Comparison of ENCODE assay signal across 25 mouse cellular contexts in the genomic region with DNA sequence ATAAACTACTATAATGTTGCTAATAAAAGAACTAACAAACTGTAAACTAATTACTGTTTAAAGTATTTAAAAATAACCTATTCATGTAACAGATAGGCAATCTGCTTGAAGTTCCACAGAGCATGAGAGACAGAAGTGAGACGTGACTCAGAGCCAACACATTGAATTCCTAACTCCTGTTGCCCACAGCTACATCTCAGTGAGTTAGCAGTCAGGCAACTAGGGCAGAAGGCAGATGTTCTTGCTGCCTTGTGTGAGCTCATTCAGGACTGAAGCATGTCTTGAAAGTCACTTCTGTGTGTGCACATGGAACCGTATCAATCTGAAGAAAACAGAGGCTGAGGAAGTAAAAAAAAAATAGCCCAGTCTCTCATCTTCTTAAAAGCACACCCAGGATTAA. TPM values are rescaled to one million over a fixed set of nuclear protein-coding genes. Genes with fewer than 3 reads are reported as not detected.
A peak's percentile ranks its signal among the peaks of the same experiment; 100 is the strongest.
DNase-seq lines count a peak whose midpoint lies in the region; ATAC-seq and TF ChIP-seq lines count a peak whose summit lies in the region.
"Had no signal": no experiment of that assay in that cellular context is flagged by ENCODE, and none has a peak within 500 bp of the region (broad histone marks: within the 10 kb centered on the region; RNA-seq: fewer than 3 reads in every experiment).

No protein-coding gene starts in this region.

- WGBS in kidney, embryonic 15.5 days, result 65% methylated on average over 2 of the region's 2 CpGs

- DNase-seq in frontal cortex, postnatal 25 days (ENCODE audit: low spot score in 2 of 2), result no peak
- DNase-seq in left cerebral cortex, adult 11 months (ENCODE audit: low spot score), result peak; percentile 24
- no peak for DNase-seq in left cerebral cortex, adult 2 months (ENCODE audit: extremely low spot score in 1 of 2, low spot score in 2 of 2)
- peak; percentile 61 for DNase-seq in Muller cell, postnatal 12 days (ENCODE audit: inconsistent ontology term)
- peak; percentile 37 to 72 for DNase-seq in left cerebral cortex, postnatal 25 days (ENCODE audit: low spot score in 2 of 2)
- DNase-seq: cerebellum, adult 8-10 months; gastrocnemius, postnatal 14 days; heart, postnatal 10 days; kidney, adult 18-20 months; liver, postnatal 0 days; lung, postnatal 10 days; midbrain, embryonic 14.5 days; thymus, postnatal 14 days had no signal

- no peak overlapping the region for H3K9ac ChIP-seq in kidney, embryonic 15.5 days
- H3K9ac ChIP-seq: hindbrain, embryonic 12.5 days; liver, postnatal 0 days; neural tube, embryonic 13.5 days had no signal

- peak; percentile 97 for ATAC-seq in frontal cortex, adult (ENCODE audit: low TSS enrichment)
- no peak for ATAC-seq in kidney, embryonic 15.5 days (replicated peaks; ENCODE audit: low FRiP score)
- ATAC-seq: forebrain, embryonic 16.5 days; liver, postnatal 0 days had no signal

- no peaks in the 10 kb centered on the region for H3K9me3 ChIP-seq in kidney, embryonic 15.5 days (replicated peaks)
- H3K9me3 ChIP-seq: hindbrain, embryonic 12.5 days; limb, embryonic 10.5 days; neural tube, embryonic 13.5 days had no signal

- H3K36me3 ChIP-seq in kidney, embryonic 15.5 days, result no peaks in the 10 kb centered on the region
- H3K36me3 ChIP-seq: G1E; hindbrain, embryonic 12.5 days; limb, embryonic 10.5 days; neural tube, embryonic 13.5 days had no signal

- intact Hi-C loops in left cerebral cortex, adult 2 months (cut with DNase I), result no loop called here
- intact Hi-C loops in left cerebral cortex, postnatal 25 days (cut with DNase I), result no loop called here

- no peak for TF ChIP-seq CTCF in left cerebral cortex, adult 2 months (IDR thresholded peaks at IDR 0.05)

- H3K27ac ChIP-seq in left cerebral cortex, adult 2 months, result no peak overlapping the region
- H3K27ac ChIP-seq in kidney, embryonic 15.5 days, result no peak overlapping the region
- H3K27ac ChIP-seq: hindbrain, embryonic 12.5 days; limb, embryonic 10.5 days; neural tube, embryonic 13.5 days had no signal

- no peak overlapping the region for H3K4me3 ChIP-seq in left cerebral cortex, adult 2 months
- no peak overlapping the region for H3K4me3 ChIP-seq in kidney, embryonic 15.5 days (replicated peaks)
- H3K4me3 ChIP-seq: hindbrain, embryonic 12.5 days; limb, embryonic 10.5 days; neural tube, embryonic 13.5 days had no signal

- no peak overlapping the region for H3K4me2 ChIP-seq in kidney, embryonic 15.5 days
- H3K4me2 ChIP-seq: heart, embryonic 11.5 days; hindbrain, embryonic 12.5 days; neural tube, embryonic 13.5 days had no signal

- no peaks in the 10 kb centered on the region for H3K27me3 ChIP-seq in kidney, embryonic 15.5 days
- H3K27me3 ChIP-seq: hindbrain, embryonic 12.5 days; neural tube, embryonic 13.5 days had no signal

- no peaks in the 10 kb centered on the region for H3K4me1 ChIP-seq in kidney, embryonic 15.5 days
- H3K4me1 ChIP-seq: neural tube, embryonic 13.5 days had no signal

RNA-seq across cellular contexts. Expression of a gene that starts 7.7 kb away (rescaled TPM):
- total RNA-seq in left cerebral cortex, adult 2 months (2021), result under 1 TPM in 1 of 2 experiments, not detected in 1; 0.27 TPM
- total RNA-seq in left cerebral cortex, postnatal 25 days (2021), result under 1 TPM; 0.43 to 0.53 TPM
- polyA plus RNA-seq in kidney, embryonic 15.5 days (2015; fragmentation: Nextera tagmentation; extraction: Ambion mirVana), result not detected in 2 replicates
- total RNA-seq: adrenal gland, postnatal 4 days; gastrocnemius, postnatal 14 days; heart, postnatal 10 days; layer of hippocampus, adult 8-10 months; megakaryocyte progenitor cell, adult 5-6 weeks had no signal
- polyA plus RNA-seq: forebrain, embryonic 16.5 days; G1E; heart, embryonic 11.5 days; hindbrain, embryonic 12.5 days; limb, embryonic 10.5 days; liver, postnatal 0 days; midbrain, embryonic 14.5 days; neural tube, embryonic 13.5 days had no signal

RNA-seq across cellular contexts. Expression of a gene that starts 39.6 kb away (rescaled TPM):
- not detected for total RNA-seq in left cerebral cortex, adult 2 months (2021)
- total RNA-seq in left cerebral cortex, postnatal 25 days (2021), result not detected
- polyA plus RNA-seq in kidney, embryonic 15.5 days (2015; fragmentation: Nextera tagmentation; extraction: Ambion mirVana), result not detected in 2 replicates
- total RNA-seq: gastrocnemius, postnatal 14 days; heart, postnatal 10 days; layer of hippocampus, adult 8-10 months; megakaryocyte progenitor cell, adult 5-6 weeks had no signal
- polyA plus RNA-seq: forebrain, embryonic 16.5 days; G1E; heart, embryonic 11.5 days; hindbrain, embryonic 12.5 days; limb, embryonic 10.5 days; midbrain, embryonic 14.5 days; neural tube, embryonic 13.5 days; testis, adult 2 months had no signal

Comparison
In these comparisons a context has a peak if more than half of its experiments do, and no peak if none do; other contexts are left out.
1. DNase-seq: peak in left cerebral cortex, adult 11 months (single experiment), Muller cell, postnatal 12 days (single experiment) and left cerebral cortex, postnatal 25 days (2 of 2); none in frontal cortex, postnatal 25 days (0 of 2) and left cerebral cortex, adult 2 months (0 of 2).